Mouse (Mus musculus): ENCODE results near the gene Ctsa.
"Not testable (repeated sequence)": the region's sequence is repeated elsewhere in the genome, so short reads cannot be mapped to it uniquely, and the experiment has no call there.

Ctsa gene

GRCm38 (mm10) chr2:164877376-164878215, 44.9 kb downstream of the Ctsa start:
- DNase-seq (ENCODE audit: low read depth, low spot score), result not testable (repeated sequence)

DNA sequence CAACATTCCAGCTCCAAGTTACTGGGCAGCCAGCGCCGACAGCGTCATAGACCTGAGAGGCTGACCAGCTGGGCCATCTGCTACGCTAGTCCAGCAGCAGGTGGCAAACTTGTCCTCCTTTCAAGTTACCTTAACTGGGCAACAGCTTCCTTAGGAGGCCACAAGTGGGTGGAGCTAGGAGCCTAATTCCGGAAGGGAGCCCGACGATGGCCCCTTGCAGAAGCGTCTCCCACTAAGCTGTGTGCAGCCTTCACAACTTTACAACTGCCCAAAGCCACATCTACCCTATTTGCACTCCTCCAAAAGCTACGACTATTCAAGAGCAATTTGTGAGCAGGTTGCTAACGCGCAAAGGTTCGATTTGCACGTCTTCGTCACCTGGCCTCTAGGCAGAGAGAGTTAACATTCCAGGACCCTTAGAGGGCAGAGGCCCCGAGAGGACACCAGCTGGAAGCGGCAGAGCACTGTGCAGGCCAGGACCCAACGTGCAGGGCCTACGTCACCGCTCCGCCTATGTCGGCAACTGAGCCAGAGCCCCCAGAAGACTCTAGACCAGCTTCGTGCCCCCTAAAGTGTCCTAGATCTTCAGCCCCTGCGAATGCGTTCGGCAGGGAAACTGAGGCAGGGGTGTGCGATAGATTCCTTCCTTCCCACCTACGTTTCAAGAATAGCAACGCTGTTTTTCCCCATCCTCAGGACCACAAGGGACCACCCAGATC, 46.0 kb downstream of the Ctsa start:
- peak; percentile 32 for DNase-seq (ENCODE audit: low read depth, low spot score)

GRCm38 (mm10) chr2:164879228-164879567, 46.5 kb downstream of the Ctsa start, which contains the start of gene Pcif1:
Gene Pcif1 (plus strand): TSS chr2:164879304.
- peak; percentile 88 for DNase-seq (ENCODE audit: low read depth, low spot score)

- peak; percentile 94 for DNase-seq (ENCODE audit: low read depth, low spot score)
These were observed 47.0 kb downstream of the Ctsa start for GRCm38 (mm10) chr2:164879568-164880277.

- no peak for DNase-seq (ENCODE audit: low read depth, low spot score)
These were observed 49.9 kb downstream of the Ctsa start for GRCm38 (mm10) chr2:164882619-164883018.

- DNase-seq (ENCODE audit: low read depth, low spot score), result no peak
These were observed 53.1 kb downstream of the Ctsa start for GRCm38 (mm10) chr2:164885788-164886187.

- DNase-seq (ENCODE audit: low read depth, low spot score), result no peak
These were observed 53.9 kb downstream of the Ctsa start for GRCm38 (mm10) chr2:164886617-164887016.

DNA sequence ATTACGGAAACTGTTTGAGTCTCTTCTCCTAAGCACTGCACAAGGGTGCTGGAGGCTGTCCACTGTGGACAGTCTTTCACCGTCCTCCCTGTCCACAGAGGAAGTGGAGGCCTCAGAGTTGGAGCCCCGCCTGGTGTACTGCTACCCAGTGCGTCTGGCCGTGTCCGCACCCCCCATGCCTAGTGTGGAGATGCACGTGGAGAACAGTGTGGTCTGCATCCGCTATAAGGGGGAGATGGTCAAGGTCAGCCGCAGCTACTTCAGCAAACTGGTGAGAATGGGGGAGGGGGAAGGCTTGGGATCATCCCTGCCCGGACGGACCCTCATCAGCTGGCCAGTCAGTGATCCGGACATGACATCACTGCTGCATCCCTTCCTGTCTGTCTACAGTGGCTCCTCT, 56.3 kb downstream of the Ctsa start:
- DNase-seq (ENCODE audit: low read depth, low spot score), result no peak

DNA sequence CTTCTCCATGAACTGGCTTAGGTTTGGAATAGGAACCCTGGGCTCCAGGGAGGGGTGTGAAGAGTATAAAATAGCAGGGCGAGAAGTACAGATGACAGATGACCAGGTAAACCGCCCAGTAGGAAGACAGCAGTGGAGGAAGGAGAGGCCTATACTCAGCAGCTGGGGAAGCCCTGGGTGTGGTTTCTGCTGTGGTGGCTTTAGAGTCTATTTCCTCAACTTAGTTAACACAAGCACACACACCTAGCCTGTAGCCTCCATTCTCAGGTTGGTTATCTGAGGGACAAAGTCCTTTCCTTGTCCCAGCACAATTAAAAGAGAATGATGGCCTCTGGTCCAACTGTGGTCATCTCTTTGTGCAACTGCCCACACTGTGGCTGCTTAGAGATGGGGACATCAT, 57.3 kb downstream of the Ctsa start:
- DNase-seq (ENCODE audit: low read depth, low spot score), result no peak
